Mouse (Mus musculus): ENCODE results near the gene Lhx3. TPM values are rescaled to one million over a fixed set of nuclear protein-coding genes. Genes with fewer than 3 reads are reported as not detected.
A peak's percentile ranks its signal among the peaks of the same experiment; 100 is the strongest.

Lhx3 gene
- total RNA-seq, 2 experiments from 2014 or later, result not detected

- DNase-seq, result no peak
These were observed 5.9 kb downstream of the Lhx3 start for GRCm38 (mm10) chr2:26201926-26202848.

- DNase-seq, result no peak
These were observed 9.6 kb downstream of the Lhx3 start for GRCm38 (mm10) chr2:26198488-26198887.

- DNase-seq, result no peak
These were observed 13.3 kb downstream of the Lhx3 start for GRCm38 (mm10) chr2:26194552-26195339.

- no peak for DNase-seq
These were observed 19.6 kb downstream of the Lhx3 start for GRCm38 (mm10) chr2:26188517-26188916.

- no peak for DNase-seq
These were observed 23.7 kb downstream of the Lhx3 start for GRCm38 (mm10) chr2:26184352-26184751.

- DNase-seq, result peak; percentile 51
These were observed 25.4 kb downstream of the Lhx3 start for GRCm38 (mm10) chr2:26182646-26183045.

- no peak for DNase-seq
These were observed 30.9 kb downstream of the Lhx3 start for GRCm38 (mm10) chr2:26177189-26177588.

- DNase-seq, result no peak
These were observed 31.4 kb downstream of the Lhx3 start for GRCm38 (mm10) chr2:26176731-26177130.

- no peak for DNase-seq
These were observed 32.9 kb downstream of the Lhx3 start for GRCm38 (mm10) chr2:26175191-26175590.

- no peak for DNase-seq
These were observed 35.9 kb downstream of the Lhx3 start for GRCm38 (mm10) chr2:26172166-26172565.

GRCm38 (mm10) chr2:26170376-26170775 lies 37.7 kb downstream of the Lhx3 start:
- DNase-seq, result no peak

GRCm38 (mm10) chr2:26168843-26169579 lies 39.1 kb downstream of the Lhx3 start:
- no peak for DNase-seq

- no peak for DNase-seq
These were observed 41.2 kb downstream of the Lhx3 start for GRCm38 (mm10) chr2:26166890-26167289.

GRCm38 (mm10) chr2:26158064-26158463 lies 50.0 kb downstream of the Lhx3 start:
- DNase-seq, result no peak

- no peak for DNase-seq
These were observed 51.7 kb downstream of the Lhx3 start for GRCm38 (mm10) chr2:26156191-26156977.

- no peak for DNase-seq
These were observed 52.4 kb downstream of the Lhx3 start for GRCm38 (mm10) chr2:26155737-26156136.

GRCm38 (mm10) chr2:26154586-26154985 lies 53.5 kb downstream of the Lhx3 start:
- DNase-seq, result no peak

- DNase-seq, result no peak
These were observed 54.2 kb downstream of the Lhx3 start for GRCm38 (mm10) chr2:26153909-26154340.

GRCm38 (mm10) chr2:26153295-26153694 lies 54.8 kb downstream of the Lhx3 start:
- peak; percentile 62 for DNase-seq

Data from gastrocnemius, postnatal 10 days (tissue).